Mouse (Mus musculus): ENCODE results near the gene 2010109A12Rik. TPM values are rescaled to one million over a fixed set of nuclear protein-coding genes. Genes with fewer than 3 reads are reported as not detected.

2010109A12Rik gene
- polyA plus RNA-seq, 1 experiment from 2014 or later: 1.9 TPM

DNA sequence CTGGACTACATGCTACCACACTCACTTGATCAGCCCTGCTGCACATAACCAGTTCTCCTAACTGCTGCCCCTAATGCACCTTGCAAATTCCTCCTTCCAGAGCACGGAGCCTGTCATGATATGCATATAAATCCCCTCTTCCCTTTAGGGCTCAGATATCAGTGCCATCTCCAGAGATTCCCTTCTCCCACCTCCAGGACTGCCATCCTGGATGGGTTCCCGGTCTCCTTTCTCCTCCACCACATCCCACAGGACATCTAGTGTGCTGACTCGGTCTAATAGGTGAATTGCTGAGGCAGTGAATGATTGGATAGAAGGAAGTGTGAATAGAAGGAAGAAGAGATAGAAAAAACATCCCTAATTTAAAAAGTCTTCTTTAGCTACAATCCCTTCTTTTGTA is 25.4 kb downstream of the 2010109A12Rik start:
- no peak for ATAC-seq (ENCODE audit: insufficient number of reproducible peaks, low FRiP score, low TSS enrichment, low read depth)
- Histone ChIP-seq H3K9me3 (replicated peaks) (no peaks in the 10 kb centered on the region), H3K27ac (replicated peaks) (no peak overlapping the region), H3K4me1 (no peaks in the 10 kb centered on the region), H3K36me3 (no peaks in the 10 kb centered on the region), H3K4me3 (replicated peaks) (no peak overlapping the region), H3K27me3 (no peaks in the 10 kb centered on the region), H3K9ac (no peak overlapping the region), H3K4me2 (replicated peaks) (no peak overlapping the region)
- 63% methylated on average over 3 of the region's 3 CpGs for WGBS

DNA sequence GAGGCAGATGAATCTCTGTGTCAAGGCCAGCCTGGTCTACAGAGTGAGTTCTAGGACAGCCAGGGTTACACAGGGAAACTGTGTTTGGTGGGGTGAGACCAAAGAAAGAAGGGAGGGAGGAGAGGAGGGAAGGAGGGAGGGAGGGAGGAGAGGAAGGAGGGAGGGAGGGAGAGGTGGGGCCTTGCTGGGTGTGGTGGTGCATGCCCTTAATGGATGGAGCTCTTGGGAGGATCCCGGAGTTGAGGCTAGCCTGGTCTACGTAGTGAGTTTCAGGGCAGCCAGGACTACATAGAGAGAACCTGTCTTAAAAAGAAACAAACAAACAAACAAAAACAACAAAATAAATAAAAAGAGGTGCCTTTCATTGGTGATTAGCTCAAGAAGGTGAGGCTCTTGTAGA is 26.5 kb downstream of the 2010109A12Rik start:
- no peak overlapping the region for H3K4me2 ChIP-seq (replicated peaks)
- no peak overlapping the region for H3K27ac ChIP-seq (replicated peaks)
- ATAC-seq (ENCODE audit: insufficient number of reproducible peaks, low FRiP score, low TSS enrichment, low read depth): no peak
- no peak overlapping the region for H3K9ac ChIP-seq
- 90% methylated on average over 2 of the region's 2 CpGs for WGBS
- no peaks in the 10 kb centered on the region for H3K27me3 ChIP-seq
- no peak overlapping the region for H3K4me3 ChIP-seq (replicated peaks)
- no peaks in the 10 kb centered on the region for H3K4me1 ChIP-seq
- no peaks in the 10 kb centered on the region for H3K36me3 ChIP-seq
- no peaks in the 10 kb centered on the region for H3K9me3 ChIP-seq (replicated peaks)

DNA sequence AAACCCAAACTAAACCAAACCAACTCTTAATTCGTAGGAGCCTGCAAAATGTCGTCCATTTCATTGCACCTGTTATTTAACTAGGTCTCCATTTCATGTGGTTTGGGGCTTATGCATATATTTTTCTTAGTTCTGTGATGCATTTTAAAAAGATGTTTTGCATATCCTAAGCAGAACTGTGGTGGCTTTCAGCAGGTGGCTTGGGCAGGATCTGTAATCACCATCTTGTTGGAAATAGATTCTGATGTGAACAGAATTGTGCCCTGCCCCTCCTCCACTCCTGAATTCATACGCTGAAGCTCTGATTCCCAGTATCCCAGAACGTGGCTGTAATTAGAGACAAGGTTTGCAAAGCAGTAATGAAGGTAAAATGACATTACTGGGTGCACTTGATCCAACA is 27.8 kb downstream of the 2010109A12Rik start:
- no peak overlapping the region for H3K27ac ChIP-seq (replicated peaks)
- WGBS: 54% methylated on average over 4 of the region's 4 CpGs

DNA sequence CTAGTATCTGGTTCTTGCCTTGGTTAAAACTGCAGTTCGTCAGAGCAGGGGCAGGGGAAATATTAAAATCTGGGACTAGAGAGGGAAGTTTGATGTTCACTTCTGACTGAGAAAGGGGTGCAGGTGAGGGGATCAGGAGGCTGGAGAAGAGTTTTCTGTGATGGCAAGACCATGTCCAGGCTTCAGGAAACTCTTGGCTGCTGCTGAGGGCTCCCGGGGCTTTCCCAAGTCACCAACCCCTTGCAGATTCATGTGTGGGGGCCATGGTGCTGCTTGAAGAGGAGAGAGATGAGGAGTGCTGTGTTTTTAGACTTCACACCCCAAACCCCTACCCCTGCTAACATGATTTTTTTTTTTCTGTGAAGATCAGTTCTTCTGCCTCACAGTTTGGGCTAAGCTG is 28.3 kb downstream of the 2010109A12Rik start:
- H3K27me3 ChIP-seq: no peaks in the 10 kb centered on the region
- H3K4me3 ChIP-seq (replicated peaks): no peak overlapping the region
- WGBS: 80% methylated on average over 2 of the region's 2 CpGs
- no peak overlapping the region for H3K27ac ChIP-seq (replicated peaks)
- no peaks in the 10 kb centered on the region for H3K36me3 ChIP-seq
- H3K9ac ChIP-seq: no peak overlapping the region
- no peak overlapping the region for H3K4me2 ChIP-seq (replicated peaks)
- no peaks in the 10 kb centered on the region for H3K9me3 ChIP-seq (replicated peaks)
- no peak for ATAC-seq (ENCODE audit: insufficient number of reproducible peaks, low FRiP score, low TSS enrichment, low read depth)
- H3K4me1 ChIP-seq: no peaks in the 10 kb centered on the region

More for the DNA sequence above, 27.8 kb downstream of the 2010109A12Rik start:
- Histone ChIP-seq H3K4me3 (replicated peaks) (no peak overlapping the region), H3K27me3 (no peaks in the 10 kb centered on the region), H3K9ac (no peak overlapping the region), H3K36me3 (no peaks in the 10 kb centered on the region), H3K9me3 (replicated peaks) (no peaks in the 10 kb centered on the region), H3K4me2 (replicated peaks) (no peak overlapping the region), H3K4me1 (no peaks in the 10 kb centered on the region)
- ATAC-seq (ENCODE audit: insufficient number of reproducible peaks, low FRiP score, low TSS enrichment, low read depth): no peak

DNA sequence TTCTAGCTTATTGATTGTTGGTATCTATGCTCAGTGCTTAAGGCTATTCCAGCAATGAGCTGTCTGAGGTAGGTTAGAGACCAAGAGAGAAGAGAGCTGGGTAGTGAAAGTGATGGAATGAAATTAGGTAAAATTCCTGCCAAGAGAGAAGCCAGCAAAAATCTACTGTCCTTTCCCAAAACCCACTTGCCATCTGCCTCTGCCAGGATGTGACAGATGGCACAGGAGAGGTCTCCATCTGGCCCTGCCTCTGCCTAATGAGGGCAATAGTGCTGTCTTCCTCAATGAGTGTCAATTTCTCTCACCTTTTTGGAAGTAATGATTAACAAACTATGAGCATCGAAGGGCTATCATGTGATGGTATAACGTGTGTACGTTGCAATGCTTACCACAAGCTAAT is 29.6 kb downstream of the 2010109A12Rik start:
- Histone ChIP-seq H3K27me3 (no peaks in the 10 kb centered on the region), H3K9me3 (replicated peaks) (no peaks in the 10 kb centered on the region), H3K27ac (replicated peaks) (no peak overlapping the region), H3K36me3 (no peaks in the 10 kb centered on the region), H3K4me1 (no peaks in the 10 kb centered on the region), H3K4me2 (replicated peaks) (no peak overlapping the region), H3K9ac (no peak overlapping the region), H3K4me3 (replicated peaks) (no peak overlapping the region)
- 83% methylated on average over 3 of the region's 3 CpGs for WGBS
- ATAC-seq (ENCODE audit: insufficient number of reproducible peaks, low FRiP score, low TSS enrichment, low read depth): no peak

DNA sequence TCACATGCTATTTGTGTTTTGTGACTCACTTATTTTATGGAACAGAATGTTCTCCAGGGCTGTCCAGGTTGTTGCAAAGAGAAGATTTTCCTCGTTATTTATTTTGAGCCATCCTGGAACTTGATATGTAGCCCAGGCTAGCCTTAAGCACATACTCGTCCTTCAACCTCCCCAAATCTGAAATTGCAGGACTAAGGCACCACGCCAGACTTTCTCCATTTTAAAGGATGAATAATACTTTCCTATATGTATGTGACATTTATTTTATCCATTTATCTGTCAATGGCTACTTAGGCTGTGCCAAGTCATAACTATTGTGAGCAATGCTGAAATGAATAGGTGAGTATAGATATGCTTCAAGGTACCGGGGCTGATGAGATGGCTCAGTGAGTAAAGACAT is 30.2 kb downstream of the 2010109A12Rik start:
- Histone ChIP-seq H3K4me3 (replicated peaks) (no peak overlapping the region), H3K27me3 (no peaks in the 10 kb centered on the region), H3K36me3 (no peaks in the 10 kb centered on the region), H3K9ac (no peak overlapping the region), H3K27ac (replicated peaks) (no peak overlapping the region), H3K4me2 (replicated peaks) (no peak overlapping the region), H3K9me3 (replicated peaks) (no peaks in the 10 kb centered on the region), H3K4me1 (no peaks in the 10 kb centered on the region)
- 80% methylated on average over 4 of the region's 4 CpGs for WGBS
- no peak for ATAC-seq (ENCODE audit: insufficient number of reproducible peaks, low FRiP score, low TSS enrichment, low read depth)

DNA sequence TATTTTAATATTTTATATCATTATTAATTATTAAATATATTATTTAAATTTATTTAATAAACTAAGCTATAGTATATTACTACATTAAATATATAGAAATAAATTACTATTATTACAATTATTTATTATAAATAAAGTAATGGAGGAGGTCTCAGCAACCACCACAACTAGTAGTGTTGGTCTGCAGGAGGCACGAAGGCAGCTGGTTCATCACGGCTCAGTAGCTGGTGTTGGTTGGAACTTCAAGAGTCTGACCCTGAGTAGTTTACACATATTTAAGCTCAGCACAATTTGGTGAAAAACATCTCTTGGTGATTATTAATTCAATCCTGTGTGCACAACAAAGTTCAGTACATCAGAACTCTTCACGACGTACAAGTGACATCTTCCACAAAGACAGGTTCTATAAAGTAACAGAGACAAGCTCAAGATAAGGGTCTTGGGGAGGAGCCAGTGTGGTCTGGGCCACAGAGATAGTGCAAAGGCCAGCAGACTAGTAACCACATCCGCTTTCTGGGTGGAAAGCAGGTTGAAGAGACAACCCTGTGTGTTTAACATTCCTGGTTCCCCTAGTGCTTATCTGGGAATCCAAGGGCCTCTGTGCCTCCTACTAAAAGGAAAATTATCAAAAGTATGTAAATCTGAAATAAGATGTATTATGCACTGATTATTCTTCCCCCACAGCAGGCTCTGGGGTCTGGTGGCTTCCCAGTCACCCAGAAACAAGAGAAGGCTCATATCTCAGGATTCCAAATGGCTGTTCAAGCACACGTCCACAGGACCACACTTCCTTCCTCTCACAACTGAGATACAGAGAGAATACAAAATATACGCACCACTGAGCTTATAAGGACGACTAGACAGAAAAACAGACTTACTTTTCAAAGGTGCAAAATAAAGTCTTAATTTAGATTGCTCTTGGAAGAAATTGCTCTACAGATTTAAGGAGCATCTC is 33.5 kb downstream of the 2010109A12Rik start:
- 81% methylated on average over 8 of the region's 8 CpGs for WGBS

DNA sequence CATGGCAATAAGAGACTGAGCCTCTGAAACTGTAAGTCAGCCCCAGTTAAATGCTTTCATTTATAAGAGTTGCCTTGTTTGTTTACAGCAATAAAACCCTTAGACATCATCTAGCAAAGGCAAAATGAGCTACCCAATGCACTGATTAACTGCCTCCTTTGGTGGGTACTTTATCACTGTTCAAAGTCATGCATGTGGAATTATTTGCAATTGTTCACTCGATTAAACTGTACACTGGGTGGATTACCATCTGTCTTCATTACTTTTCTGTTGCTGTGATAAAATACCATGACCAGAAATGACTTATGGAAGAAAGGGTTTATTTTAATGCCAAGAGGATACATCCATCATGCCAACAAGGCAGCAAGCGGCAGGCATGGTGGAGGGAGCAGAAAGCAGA is 39.0 kb downstream of the 2010109A12Rik start:
- no peaks in the 10 kb centered on the region for H3K9me3 ChIP-seq (replicated peaks)
- H3K9ac ChIP-seq: no peak overlapping the region
- ATAC-seq (ENCODE audit: insufficient number of reproducible peaks, low FRiP score, low TSS enrichment, low read depth): no peak
- no peak overlapping the region for H3K4me2 ChIP-seq (replicated peaks)
- H3K27me3 ChIP-seq: no peaks in the 10 kb centered on the region
- H3K27ac ChIP-seq (replicated peaks): no peak overlapping the region
- no peaks in the 10 kb centered on the region for H3K4me1 ChIP-seq
- no peaks in the 10 kb centered on the region for H3K36me3 ChIP-seq
- H3K4me3 ChIP-seq (replicated peaks): no peak overlapping the region
- 78% methylated on average over 2 of the region's 2 CpGs for WGBS

More for the DNA sequence above, 33.5 kb downstream of the 2010109A12Rik start:
- Histone ChIP-seq H3K4me3 (replicated peaks) (no peak overlapping the region), H3K4me2 (replicated peaks) (no peak overlapping the region), H3K36me3 (no peaks in the 10 kb centered on the region), H3K27ac (replicated peaks) (no peak overlapping the region), H3K9ac (no peak overlapping the region), H3K9me3 (replicated peaks) (no peaks in the 10 kb centered on the region), H3K4me1 (no peaks in the 10 kb centered on the region), H3K27me3 (no peaks in the 10 kb centered on the region)
- ATAC-seq (ENCODE audit: insufficient number of reproducible peaks, low FRiP score, low TSS enrichment, low read depth): no peak

DNA sequence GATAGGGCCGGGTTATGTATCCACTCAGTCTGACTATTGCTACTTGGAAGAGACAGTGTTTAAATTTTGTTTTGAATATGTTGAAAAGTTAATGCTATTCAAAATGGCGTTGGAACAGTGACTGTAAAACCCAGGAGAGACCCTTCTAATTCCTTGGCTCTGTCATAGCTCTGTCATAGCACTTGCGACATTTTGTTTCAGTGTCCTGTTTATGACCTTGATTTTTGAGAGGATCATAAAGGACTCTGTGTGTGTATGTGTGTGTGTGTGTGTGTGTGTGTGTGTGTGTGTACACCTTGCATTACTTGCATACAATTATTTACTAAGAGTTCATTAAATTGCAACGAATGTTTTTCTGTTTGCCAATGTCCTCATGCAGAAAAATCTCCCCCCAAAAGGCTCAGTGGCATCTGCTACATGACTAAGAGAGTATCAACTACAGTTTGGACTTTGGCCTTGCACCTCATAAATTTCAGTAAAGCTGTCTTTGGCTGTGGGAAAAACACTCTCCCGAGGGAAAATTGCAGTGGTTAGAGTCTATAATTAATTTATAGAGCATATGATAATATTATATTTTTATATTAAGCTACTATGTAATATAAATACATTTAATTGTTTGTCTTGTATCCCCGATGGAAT is 43.7 kb downstream of the 2010109A12Rik start:
- H3K9me3 ChIP-seq (replicated peaks): no peaks in the 10 kb centered on the region
- H3K9ac ChIP-seq: no peak overlapping the region
- H3K27ac ChIP-seq (replicated peaks): no peak overlapping the region
- no peak overlapping the region for H3K4me2 ChIP-seq (replicated peaks)
- ATAC-seq (ENCODE audit: insufficient number of reproducible peaks, low FRiP score, low TSS enrichment, low read depth): no peak
- no peaks in the 10 kb centered on the region for H3K36me3 ChIP-seq
- 78% methylated on average over 6 of the region's 6 CpGs for WGBS
- H3K27me3 ChIP-seq: no peaks in the 10 kb centered on the region
- H3K4me1 ChIP-seq: no peaks in the 10 kb centered on the region
- no peak overlapping the region for H3K4me3 ChIP-seq (replicated peaks)

DNA sequence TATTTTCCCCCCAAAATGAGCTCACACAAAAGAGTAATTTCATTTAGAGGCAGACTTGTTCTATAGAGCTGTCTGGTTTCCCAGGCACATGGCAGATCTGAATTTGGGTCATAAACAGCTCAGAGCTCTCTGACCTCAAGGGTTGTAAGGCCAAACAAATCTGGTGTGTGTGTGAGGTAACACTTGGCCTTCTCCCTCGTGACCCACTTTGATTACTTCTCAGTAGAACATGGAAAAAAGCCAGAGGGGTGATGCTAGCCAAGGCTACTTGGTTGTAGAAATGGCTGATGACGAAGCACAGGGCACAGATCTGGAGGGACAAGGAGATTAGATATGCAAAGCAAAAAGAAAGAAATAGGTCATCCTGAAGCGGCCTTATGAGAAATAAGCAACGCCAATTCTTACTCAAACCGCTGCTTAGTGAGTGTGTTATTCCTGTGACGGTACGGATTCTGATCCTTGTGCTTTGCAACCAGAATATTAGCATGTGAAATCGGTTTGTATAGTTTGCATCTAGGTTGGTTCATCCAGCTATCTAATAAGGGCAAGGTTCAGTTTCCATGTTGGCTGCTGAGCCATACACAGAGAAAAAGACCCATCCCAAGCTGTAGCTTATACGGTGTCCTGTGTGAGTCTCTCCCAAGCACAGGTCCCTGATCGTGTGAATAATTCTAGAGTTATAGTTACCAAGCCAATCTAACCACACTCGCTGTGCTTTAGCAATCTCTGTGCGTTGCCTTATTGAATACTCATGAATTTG is 44.9 kb downstream of the 2010109A12Rik start:
- Histone ChIP-seq H3K4me2 (replicated peaks) (no peak overlapping the region), H3K4me1 (no peaks in the 10 kb centered on the region), H3K36me3 (no peaks in the 10 kb centered on the region), H3K27me3 (no peaks in the 10 kb centered on the region), H3K9ac (no peak overlapping the region), H3K4me3 (replicated peaks) (no peak overlapping the region), H3K27ac (replicated peaks) (no peak overlapping the region), H3K9me3 (replicated peaks) (no peaks in the 10 kb centered on the region)
- WGBS: 85% methylated on average over 12 of the region's 12 CpGs
- no peak for ATAC-seq (ENCODE audit: insufficient number of reproducible peaks, low FRiP score, low TSS enrichment, low read depth)

DNA sequence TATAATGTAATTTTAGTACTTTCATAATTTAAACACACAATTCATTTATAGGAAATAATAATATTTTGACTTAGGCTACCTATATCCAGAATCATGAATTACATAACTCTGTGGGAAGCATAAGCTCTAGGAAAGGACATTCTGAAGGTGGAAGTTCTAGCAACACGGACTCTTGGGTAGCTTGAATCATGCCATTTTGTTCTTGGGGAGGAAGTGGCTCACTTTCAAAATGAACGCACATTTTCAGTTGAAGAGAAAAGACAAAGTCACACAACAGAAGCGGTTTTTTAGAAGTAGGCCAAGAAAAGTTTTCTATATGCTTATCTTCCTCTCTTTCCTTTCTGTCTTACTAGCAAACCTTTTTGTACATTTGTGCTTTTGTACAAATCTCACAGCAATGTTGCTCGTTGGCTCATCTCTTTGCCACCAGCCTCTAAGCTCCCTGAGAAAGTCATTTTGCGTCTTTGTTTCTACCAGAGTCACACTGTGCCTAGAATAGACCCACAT is 49.5 kb downstream of the 2010109A12Rik start:
- Histone ChIP-seq H3K9me3 (replicated peaks) (no peaks in the 10 kb centered on the region), H3K4me3 (replicated peaks) (no peak overlapping the region), H3K36me3 (no peaks in the 10 kb centered on the region), H3K27me3 (no peaks in the 10 kb centered on the region), H3K4me2 (replicated peaks) (no peak overlapping the region), H3K9ac (no peak overlapping the region), H3K4me1 (no peaks in the 10 kb centered on the region), H3K27ac (replicated peaks) (no peak overlapping the region)
- 85% methylated on average over 5 of the region's 5 CpGs for WGBS
- ATAC-seq (ENCODE audit: insufficient number of reproducible peaks, low FRiP score, low TSS enrichment, low read depth): no peak

Measured in embryonic facial prominence, embryonic 15.5 days (tissue).